Mouse (Mus musculus) heart, postnatal 0 days (tissue): ENCODE data around the gene Plcb1. TPM values are rescaled to one million over a fixed set of nuclear protein-coding genes. Genes with fewer than 3 reads are reported as not detected.

Experiments used
- ATAC-seq: fragments of 200-750 bp; cut with Nextera tagmentation; 2 replicates; pipeline ENCODE4 v1.8.0; 2017; ENCODE audit warnings: low read depth, moderate number of reproducible peaks, moderate library complexity; ENCODE audit not compliant: insufficient read depth
- DNase-seq: peaks from one replicate; pipeline ENCODE4 v3.0.0-alpha.2; 2016; ENCODE audit warnings: low spot score
- H3K27ac ChIP-seq: fragments of 300-500 bp; sonication (generic); 2 replicates; pipeline ENCODE4 v1.5.1; 2014; ENCODE audit warnings: low read depth, mild to moderate bottlenecking
- H3K27me3 ChIP-seq: fragments of 300-500 bp; sonication (generic); 2 replicates; pipeline ENCODE4 v1.6.1; 2014; ENCODE audit warnings: low read length, mixed read lengths; ENCODE audit not compliant: control insufficient read depth, insufficient read depth
- H3K36me3 ChIP-seq: fragments of 300-500 bp; sonication (generic); replicated peaks from 2 replicates; pipeline ENCODE4 v1.6.1; 2014; ENCODE audit warnings: low read length, mixed read lengths; ENCODE audit not compliant: control insufficient read depth, insufficient read depth
- H3K4me1 ChIP-seq: fragments of 300-500 bp; sonication (generic); 2 replicates; pipeline ENCODE4 v1.6.1; 2014; ENCODE audit warnings: antibody characterized with exemption; ENCODE audit not compliant: control insufficient read depth, insufficient read depth
- H3K4me2 ChIP-seq: fragments of 300-500 bp; sonication (generic); 2 replicates; pipeline ENCODE4 v1.6.1; 2014; ENCODE audit warnings: low read depth, mild to moderate bottlenecking, low read length, moderate library complexity
- H3K4me3 ChIP-seq: fragments of 300-500 bp; sonication (generic); 2 replicates; pipeline ENCODE4 v1.5.1; 2014; ENCODE audit warnings: low read depth, low read length
- H3K9ac ChIP-seq: fragments of 300-500 bp; sonication (generic); replicated peaks from 2 replicates; pipeline ENCODE4 v1.6.1; 2014; ENCODE audit warnings: low read depth, low read length, mixed read lengths
- H3K9me3 ChIP-seq: fragments of 300-500 bp; sonication (generic); replicated peaks from 2 replicates; pipeline ENCODE4 v1.6.1; 2016; ENCODE audit warnings: low read length; ENCODE audit not compliant: control insufficient read depth
- CTCF ChIP-seq: IDR thresholded peaks from 2 replicates; pipeline ENCODE4 v1.5.1; 2016; ENCODE audit warnings: antibody characterized with exemption, control low read depth, low read depth
- EP300 ChIP-seq: IDR thresholded peaks from 2 replicates; pipeline ENCODE4 v1.6.1; 2016; ENCODE audit warnings: antibody characterized with exemption, low read depth
- WGBS: fragments of 180-500 bp; shearing (Covaris S2); extraction: QIAGEN DNeasy Blood & Tissue Kit; methylation state at CpG from one replicate; pipeline ENCODE4 v1.1.7; 2014; 5-methylcytosine and 5-hydroxymethylcytosine counted together
- polyA plus RNA-seq: library from polyadenylated mRNA; unstranded; fragments of >200 nt; fragmentation: Nextera tagmentation; extraction: Ambion mirVana; gene quantifications from 2 replicates; pipeline ENCODE4 v1.2.1, GENCODE M21; 2015
- total RNA-seq: library from RNA; depleted of rRNA; stranded (reverse); fragments of >200 nt; gene quantifications from 2 replicates; pipeline ENCODE4 v1.2.3, GENCODE M21; 2014; ENCODE audit warnings: low replicate concordance

The Plcb1 gene
- total and polyA plus RNA-seq, 2 experiments from 2014 or later = 3.4 to 3.5 TPM

- ATAC-seq (no peak), DNase-seq (no peak)
- H3K4me3 ChIP-seq = no peak overlapping the region
- H3K9me3 ChIP-seq = no peaks in the 10 kb centered on the region
- WGBS = 92% methylated on average over 3 of the region's 3 CpGs
- no peak overlapping the region for H3K27ac ChIP-seq
- no peaks in the 10 kb centered on the region for H3K27me3 ChIP-seq
- H3K9ac ChIP-seq = no peak overlapping the region
- H3K4me2 ChIP-seq = no peak overlapping the region
- H3K4me1 ChIP-seq = no peaks in the 10 kb centered on the region
- no peak for TF ChIP-seq EP300
- TF ChIP-seq CTCF = no peak
- H3K36me3 ChIP-seq = no peaks in the 10 kb centered on the region
Observed at GRCm38 (mm10) chr2:134896196-134896595, 110.3 kb downstream of the Plcb1 start.

DNA sequence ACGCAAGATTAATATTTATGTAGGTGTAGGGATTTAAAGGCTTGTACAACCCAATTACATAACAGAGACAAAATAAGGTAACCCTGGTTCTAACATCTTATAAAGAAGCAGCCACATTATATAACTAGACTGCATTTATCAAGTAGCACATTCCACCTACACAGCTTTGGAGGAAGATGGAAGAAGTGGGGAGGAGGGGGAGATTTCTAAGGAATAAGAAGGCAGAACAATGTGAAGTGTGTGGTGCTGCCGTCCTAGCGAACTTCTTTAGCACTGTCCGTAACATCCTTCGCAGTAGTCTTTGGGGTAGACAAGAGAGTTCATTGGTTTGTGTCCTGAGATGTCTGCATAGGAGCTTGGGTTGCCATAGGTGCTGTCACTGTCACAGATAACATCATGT lies 111.2 kb downstream of the Plcb1 start:
- no peaks in the 10 kb centered on the region for H3K36me3 ChIP-seq
- no peaks in the 10 kb centered on the region for H3K27me3 ChIP-seq
- H3K9me3 ChIP-seq = no peaks in the 10 kb centered on the region
- ATAC-seq = no peak
- no peak overlapping the region for H3K27ac ChIP-seq
- no peak for DNase-seq
- WGBS = 86% methylated on average over 5 of the region's 5 CpGs
- TF ChIP-seq EP300 (no peak), CTCF (no peak)
- H3K4me3 ChIP-seq = no peak overlapping the region
- H3K4me2 ChIP-seq = no peak overlapping the region
- no peak overlapping the region for H3K9ac ChIP-seq
- H3K4me1 ChIP-seq = no peaks in the 10 kb centered on the region

- H3K4me1 ChIP-seq = no peaks in the 10 kb centered on the region
- no peak overlapping the region for H3K27ac ChIP-seq
- no peak for DNase-seq
- no peak overlapping the region for H3K4me2 ChIP-seq
- H3K4me3 ChIP-seq = no peak overlapping the region
- no peaks in the 10 kb centered on the region for H3K27me3 ChIP-seq
- H3K36me3 ChIP-seq = no peaks in the 10 kb centered on the region
- no peaks in the 10 kb centered on the region for H3K9me3 ChIP-seq
- TF ChIP-seq CTCF = no peak
- no peak for TF ChIP-seq EP300
- H3K9ac ChIP-seq = no peak overlapping the region
- WGBS = 93% methylated on average over 2 of the region's 2 CpGs
- no peak for ATAC-seq
Observed at GRCm38 (mm10) chr2:134901521-134901920, 115.7 kb downstream of the Plcb1 start.

- no peaks in the 10 kb centered on the region for H3K27me3 ChIP-seq
- 38% methylated on average over 1 of the region's 1 CpGs for WGBS
- no peak overlapping the region for H3K4me3 ChIP-seq
- ATAC-seq (no peak), DNase-seq (no peak)
- no peaks in the 10 kb centered on the region for H3K36me3 ChIP-seq
- H3K9me3 ChIP-seq = no peaks in the 10 kb centered on the region
- H3K4me2 ChIP-seq = no peak overlapping the region
- no peaks in the 10 kb centered on the region for H3K4me1 ChIP-seq
- TF ChIP-seq EP300 (no peak), CTCF (no peak)
- H3K9ac ChIP-seq = no peak overlapping the region
- no peak overlapping the region for H3K27ac ChIP-seq
Observed at GRCm38 (mm10) chr2:134910882-134911281, 125.0 kb downstream of the Plcb1 start.

DNA sequence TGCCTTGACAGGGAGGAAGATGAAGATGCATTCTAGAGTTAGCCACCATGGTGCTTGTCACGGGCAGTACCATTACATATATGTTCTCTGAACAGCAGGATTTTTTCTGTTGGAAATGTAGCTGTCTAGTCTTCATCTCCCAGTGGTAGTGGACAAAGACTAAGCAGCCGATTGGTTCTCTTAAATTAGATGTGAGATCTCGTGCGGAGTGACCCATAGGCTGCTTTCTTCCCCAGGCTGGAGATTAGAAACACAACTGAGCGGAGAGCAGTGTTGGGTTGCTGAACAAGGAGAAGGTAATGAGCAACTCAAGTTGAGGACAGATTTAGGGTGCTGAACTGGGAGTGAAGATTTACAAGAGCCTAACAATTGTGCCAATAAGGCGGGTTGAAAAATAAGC lies 125.5 kb downstream of the Plcb1 start:
- no peak overlapping the region for H3K4me2 ChIP-seq
- H3K9me3 ChIP-seq = no peaks in the 10 kb centered on the region
- ATAC-seq = no peak
- 84% methylated on average over 6 of the region's 6 CpGs for WGBS
- H3K27me3 ChIP-seq = no peaks in the 10 kb centered on the region
- H3K4me1 ChIP-seq = no peaks in the 10 kb centered on the region
- TF ChIP-seq EP300 (no peak), CTCF (no peak)
- no peak overlapping the region for H3K27ac ChIP-seq
- H3K9ac ChIP-seq = no peak overlapping the region
- no peak overlapping the region for H3K4me3 ChIP-seq
- DNase-seq = no peak
- H3K36me3 ChIP-seq = no peaks in the 10 kb centered on the region

- DNase-seq = no peak
- Histone ChIP-seq H3K4me2 (no peak overlapping the region), H3K36me3 (no peaks in the 10 kb centered on the region), H3K27me3 (no peaks in the 10 kb centered on the region), H3K4me1 (no peaks in the 10 kb centered on the region), H3K9ac (no peak overlapping the region), H3K27ac (no peak overlapping the region), H3K4me3 (no peak overlapping the region), H3K9me3 (no peaks in the 10 kb centered on the region)
- TF ChIP-seq EP300 = no peak
- no peak for TF ChIP-seq CTCF
- no peak for ATAC-seq
- 69% methylated on average over 2 of the region's 2 CpGs for WGBS
Observed at GRCm38 (mm10) chr2:134912616-134913015, 126.7 kb downstream of the Plcb1 start.
